Mouse (Mus musculus): ENCODE data around the gene Maco1. TPM values are rescaled to one million over a fixed set of nuclear protein-coding genes. Genes with fewer than 3 reads are reported as not detected.

Maco1 gene
- polyA plus RNA-seq (2021; fragmentation: Nextera tagmentation), result 8.9 and 34.4 TPM in 2 replicates
- long read RNA-seq, experiment 1, partial matches to known transcripts, result 15 of 25 reads
- long read RNA-seq, experiment 1, other reads (novel, unspliced or antisense), result 7 of 25 reads
- long read RNA-seq, experiment 2, partial matches to known transcripts, result 17 of 25 reads
- long read RNA-seq, experiment 2, other reads (novel, unspliced or antisense), result 8 of 25 reads

GRCm38 (mm10) chr4:134853259-134853636 lies at the start of gene Maco1:
Gene Maco1, minus strand, starts transcription at chr4:134853345.

GRCm38 (mm10) chr4:134863937-134864729 lies 11.0 kb upstream of the Maco1 start, which contains the start of gene Rhd:
Gene Rhd, plus strand, starts transcription at chr4:134864536.

GRCm38 (mm10) chr4:134767426-134768225 lies 85.5 kb downstream of the Maco1 start, which contains the start of gene Ldlrap1:
Gene Ldlrap1, minus strand, starts transcription at chr4:134768024.

Other genes starting within 250 kb of the Maco1 start
- gene Man1c1, start 149.1 kb downstream of the Maco1 start, polyA plus RNA-seq (2021; fragmentation: Nextera tagmentation), result 5.3 TPM in 2 replicates
- 1.5 and 2.5 TPM in 2 replicates for gene Ldlrap1, start 85.3 kb downstream of the Maco1 start, polyA plus RNA-seq (2021; fragmentation: Nextera tagmentation)
- 0.32 TPM in 1 of 2 replicates, not detected in the other for gene Rhd, start 11.2 kb upstream of the Maco1 start, polyA plus RNA-seq (2021; fragmentation: Nextera tagmentation)
- gene Tmem50a, start 61.7 kb upstream of the Maco1 start, polyA plus RNA-seq (2021; fragmentation: Nextera tagmentation), result 266 and 293 TPM in 2 replicates
- gene Rsrp1, start 70.2 kb upstream of the Maco1 start, polyA plus RNA-seq (2021; fragmentation: Nextera tagmentation), result 44.9 and 49.4 TPM in 2 replicates
- 65.6 and 79.2 TPM in 2 replicates for gene Syf2, start 77.6 kb upstream of the Maco1 start, polyA plus RNA-seq (2021; fragmentation: Nextera tagmentation)

Measured in left cerebral cortex, adult 6 months (tissue).